Mouse (Mus musculus): ENCODE data around the gene Cog8. TPM values are rescaled to one million over a fixed set of nuclear protein-coding genes. Genes with fewer than 3 reads are reported as not detected.

The Cog8 gene
- polyA plus RNA-seq, 1 experiment from 2014 or later = 37.9 TPM

DNA sequence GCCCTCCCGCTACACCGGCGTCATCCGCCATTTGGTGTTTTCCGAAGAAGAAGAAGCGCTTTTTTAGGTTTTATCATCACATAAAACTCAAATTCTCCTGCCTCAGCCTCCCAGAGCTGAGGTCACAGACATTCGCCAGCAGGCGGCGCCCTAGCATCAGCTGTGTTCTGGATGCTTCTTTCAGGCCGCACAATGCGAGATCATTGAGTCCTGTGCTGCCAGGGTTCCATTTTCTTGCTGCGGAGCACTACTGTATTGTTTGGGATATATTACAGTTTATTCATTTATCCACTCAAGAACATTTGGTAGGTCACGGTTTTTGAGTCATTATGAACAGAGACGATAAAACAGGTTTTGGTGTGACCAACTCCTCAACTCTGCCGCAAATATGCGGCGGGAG lies 28.9 kb upstream of the Cog8 start:
- no peaks in the 10 kb centered on the region for H3K27me3 ChIP-seq (replicated peaks; ENCODE audit: control insufficient read depth, insufficient read depth, low read length)
- H3K4me2 ChIP-seq (ENCODE audit: low read length) = no peak overlapping the region
- ATAC-seq (replicated peaks; ENCODE audit: low FRiP score, low TSS enrichment, low read depth) = no peak
- H3K9me3 ChIP-seq (ENCODE audit: control insufficient read depth, low read length) = no peaks in the 10 kb centered on the region
- H3K4me1 ChIP-seq (replicated peaks; ENCODE audit: control insufficient read depth, insufficient read depth, low read length) = no peaks in the 10 kb centered on the region
- no peak overlapping the region for H3K4me3 ChIP-seq (ENCODE audit: low read depth, low read length)
- H3K27ac ChIP-seq (ENCODE audit: low read depth) = no peak overlapping the region
- 96% methylated on average over 17 of the region's 17 CpGs for WGBS
- no peak for DNase-seq (ENCODE audit: low spot score)
- H3K36me3 ChIP-seq (ENCODE audit: control insufficient read depth, insufficient read depth, low read length) = peaks cover 73% of the 10 kb centered on the region
- H3K9ac ChIP-seq (ENCODE audit: low read length) = no peak overlapping the region

DNA sequence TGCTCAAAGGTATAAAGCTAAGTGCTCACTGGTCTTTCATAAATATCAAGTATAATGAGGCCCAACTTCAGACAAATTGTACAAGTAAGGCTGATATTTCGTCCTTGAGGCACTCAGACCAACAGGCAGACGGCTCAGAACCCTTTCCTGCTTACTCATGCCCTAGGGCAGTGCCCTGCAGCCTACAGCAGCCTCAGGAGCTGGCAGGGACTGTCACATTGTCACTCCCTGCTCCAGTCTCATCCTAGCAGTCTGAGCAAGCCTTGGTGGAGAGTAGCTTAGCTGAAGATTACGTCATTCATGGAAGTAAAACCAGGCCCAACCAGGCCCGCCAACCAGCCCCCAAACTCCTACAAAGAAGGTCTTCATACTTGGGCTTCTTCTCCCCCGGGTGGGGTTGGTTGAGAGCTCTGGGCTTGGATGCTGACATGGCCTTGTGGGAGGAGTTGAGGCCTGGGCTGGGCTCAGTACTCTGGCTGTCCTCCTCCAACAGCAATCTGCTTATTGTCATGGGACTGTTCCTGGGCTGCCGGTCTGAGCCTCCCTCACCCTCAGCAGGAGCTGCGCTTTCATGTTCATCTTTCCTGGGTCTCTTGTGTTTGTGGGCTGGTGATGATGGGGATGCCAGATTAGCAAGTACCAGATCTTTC lies 19.9 kb upstream of the Cog8 start:
- Histone ChIP-seq H3K9ac (ENCODE audit: low read length) (no peak overlapping the region), H3K4me3 (ENCODE audit: low read depth, low read length) (no peak overlapping the region), H3K27me3 (replicated peaks; ENCODE audit: control insufficient read depth, insufficient read depth, low read length) (no peaks in the 10 kb centered on the region), H3K4me1 (replicated peaks; ENCODE audit: control insufficient read depth, insufficient read depth, low read length) (no peaks in the 10 kb centered on the region), H3K36me3 (ENCODE audit: control insufficient read depth, insufficient read depth, low read length) (peaks cover 88% of the 10 kb centered on the region), H3K4me2 (ENCODE audit: low read length) (no peak overlapping the region), H3K27ac (ENCODE audit: low read depth) (no peak overlapping the region), H3K9me3 (ENCODE audit: control insufficient read depth, low read length) (no peaks in the 10 kb centered on the region)
- DNase-seq (ENCODE audit: low spot score) = no peak
- ATAC-seq (replicated peaks; ENCODE audit: low FRiP score, low TSS enrichment, low read depth) = no peak
- 74% methylated on average over 7 of the region's 7 CpGs for WGBS

DNA sequence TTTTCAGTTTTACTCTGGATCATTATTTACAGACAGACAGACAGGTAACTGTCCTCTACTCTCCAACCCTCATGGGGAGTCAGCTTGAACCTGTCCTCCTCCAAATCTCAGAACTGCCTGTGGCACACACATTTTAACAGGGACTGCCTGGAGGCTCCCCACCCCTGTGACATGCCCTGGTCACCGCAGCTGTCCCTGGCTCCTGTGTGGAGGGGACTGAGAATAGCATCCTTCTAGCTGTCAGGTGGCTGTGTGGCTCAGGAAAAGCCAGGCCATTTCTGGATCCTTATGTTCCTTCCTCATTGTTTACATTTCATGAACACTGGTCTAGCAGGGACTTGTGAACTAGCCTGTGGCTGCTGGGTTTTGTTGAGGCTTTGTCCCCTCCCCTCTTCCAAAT lies 17.6 kb upstream of the Cog8 start:
- H3K36me3 ChIP-seq (ENCODE audit: control insufficient read depth, insufficient read depth, low read length) = peaks cover 84% of the 10 kb centered on the region
- H3K9ac ChIP-seq (ENCODE audit: low read length) = no peak overlapping the region
- no peak overlapping the region for H3K4me3 ChIP-seq (ENCODE audit: low read depth, low read length)
- DNase-seq (ENCODE audit: low spot score) (no peak), ATAC-seq (replicated peaks; ENCODE audit: low FRiP score, low TSS enrichment, low read depth) (no peak)
- 74% methylated on average over 1 of the region's 1 CpGs for WGBS
- no peak overlapping the region for H3K27ac ChIP-seq (ENCODE audit: low read depth)
- H3K27me3 ChIP-seq (replicated peaks; ENCODE audit: control insufficient read depth, insufficient read depth, low read length) = no peaks in the 10 kb centered on the region
- no peaks in the 10 kb centered on the region for H3K9me3 ChIP-seq (ENCODE audit: control insufficient read depth, low read length)
- H3K4me1 ChIP-seq (replicated peaks; ENCODE audit: control insufficient read depth, insufficient read depth, low read length) = no peaks in the 10 kb centered on the region
- no peak overlapping the region for H3K4me2 ChIP-seq (ENCODE audit: low read length)

DNA sequence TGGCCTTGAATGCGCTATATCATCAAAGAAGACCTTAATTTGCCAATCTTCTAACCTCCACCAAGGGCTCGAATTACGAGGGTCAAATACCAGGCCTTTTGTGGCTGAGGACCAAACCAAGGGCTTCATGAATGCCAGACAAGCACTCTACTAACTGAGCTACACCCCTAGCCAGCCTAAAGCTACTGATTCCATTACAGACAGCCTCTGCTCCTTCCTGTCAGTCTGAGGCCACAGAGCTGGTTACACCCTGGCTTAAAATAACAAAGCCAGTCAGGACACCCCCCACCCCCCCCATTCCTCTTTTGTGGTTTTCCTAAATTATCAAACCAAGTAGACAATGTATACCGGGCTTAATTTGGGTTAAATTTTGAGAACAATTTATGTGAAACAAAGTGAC lies 17.2 kb upstream of the Cog8 start:
- no peaks in the 10 kb centered on the region for H3K9me3 ChIP-seq (ENCODE audit: control insufficient read depth, low read length)
- H3K9ac ChIP-seq (ENCODE audit: low read length) = no peak overlapping the region
- H3K4me1 ChIP-seq (replicated peaks; ENCODE audit: control insufficient read depth, insufficient read depth, low read length) = no peaks in the 10 kb centered on the region
- DNase-seq (ENCODE audit: low spot score) (no peak), ATAC-seq (replicated peaks; ENCODE audit: low FRiP score, low TSS enrichment, low read depth) (no peak)
- peaks cover 83% of the 10 kb centered on the region for H3K36me3 ChIP-seq (ENCODE audit: control insufficient read depth, insufficient read depth, low read length)
- H3K27me3 ChIP-seq (replicated peaks; ENCODE audit: control insufficient read depth, insufficient read depth, low read length) = no peaks in the 10 kb centered on the region
- no peak overlapping the region for H3K4me2 ChIP-seq (ENCODE audit: low read length)
- WGBS = 82% methylated on average over 4 of the region's 4 CpGs
- H3K27ac ChIP-seq (ENCODE audit: low read depth) = no peak overlapping the region
- H3K4me3 ChIP-seq (ENCODE audit: low read depth, low read length) = no peak overlapping the region

DNA sequence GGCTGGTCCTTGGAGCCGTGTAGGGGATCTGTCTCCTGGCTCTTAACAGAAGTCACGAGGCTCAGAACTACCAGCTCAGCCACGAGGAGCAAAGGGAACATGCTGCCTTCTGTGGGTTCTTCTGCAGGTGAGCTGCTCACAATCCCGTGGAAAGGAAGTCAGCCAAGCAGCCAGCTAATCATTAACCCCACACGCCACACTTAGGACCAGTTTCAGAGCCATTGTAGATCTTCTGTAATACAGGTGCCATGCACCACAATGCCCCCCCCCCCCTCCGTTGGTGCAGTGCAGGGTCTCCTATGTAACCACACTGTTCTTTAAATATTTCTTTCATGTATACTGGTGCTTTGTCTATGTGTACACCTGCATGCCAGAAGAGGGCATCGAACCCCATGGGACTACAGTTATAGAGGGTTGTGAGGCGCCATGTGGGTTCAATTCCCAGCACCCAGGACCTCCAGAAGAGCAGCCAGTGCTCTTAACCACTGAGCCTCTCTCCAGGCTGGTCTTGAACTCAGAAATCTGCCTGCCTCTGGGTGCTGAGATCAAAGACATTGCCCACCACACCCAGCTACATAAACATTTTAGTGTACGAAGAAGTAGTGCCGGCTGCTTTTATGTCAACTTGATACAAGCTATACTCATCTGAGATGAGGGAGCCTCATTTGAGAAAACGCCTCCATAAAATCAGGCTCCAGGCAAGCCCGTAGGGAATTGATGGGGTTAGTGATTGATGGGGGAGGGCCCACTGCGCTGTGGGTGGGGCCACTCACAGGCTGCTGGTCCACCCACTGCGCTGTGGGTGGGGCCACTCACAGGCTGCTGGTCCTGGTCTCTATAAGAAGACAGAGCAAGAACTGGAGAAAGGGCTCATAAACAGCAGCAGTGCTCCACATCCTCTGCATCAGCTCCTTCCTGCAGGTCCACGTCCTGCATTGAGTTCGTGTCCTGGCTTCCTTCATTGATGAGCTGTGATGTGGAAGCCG lies 9.3 kb upstream of the Cog8 start, which contains the start of gene Tmed6:
TSS of gene Tmed6 (minus strand) at position 134 of the 986 bp plus-strand sequence.
- Histone ChIP-seq H3K36me3 (ENCODE audit: control insufficient read depth, insufficient read depth, low read length) (peaks cover 20% of the 10 kb centered on the region), H3K4me1 (replicated peaks; ENCODE audit: control insufficient read depth, insufficient read depth, low read length) (no peaks in the 10 kb centered on the region), H3K9ac (ENCODE audit: low read length) (no peak within 1 kb of the TSS), H3K4me2 (ENCODE audit: low read length) (no peak within 1 kb of the TSS), H3K27me3 (replicated peaks; ENCODE audit: control insufficient read depth, insufficient read depth, low read length) (no peaks in the 10 kb centered on the region), H3K27ac (ENCODE audit: low read depth) (no peak within 1 kb of the TSS), H3K9me3 (ENCODE audit: control insufficient read depth, low read length) (no peaks in the 10 kb centered on the region), H3K4me3 (ENCODE audit: low read depth, low read length) (no peak within 1 kb of the TSS)
- ATAC-seq (replicated peaks; ENCODE audit: low FRiP score, low TSS enrichment, low read depth) (peak; percentile 36; the same call in 1 of the 2 replicates), DNase-seq (ENCODE audit: low spot score) (no peak)
- 50% methylated on average over 17 of the region's 17 CpGs for WGBS

DNA sequence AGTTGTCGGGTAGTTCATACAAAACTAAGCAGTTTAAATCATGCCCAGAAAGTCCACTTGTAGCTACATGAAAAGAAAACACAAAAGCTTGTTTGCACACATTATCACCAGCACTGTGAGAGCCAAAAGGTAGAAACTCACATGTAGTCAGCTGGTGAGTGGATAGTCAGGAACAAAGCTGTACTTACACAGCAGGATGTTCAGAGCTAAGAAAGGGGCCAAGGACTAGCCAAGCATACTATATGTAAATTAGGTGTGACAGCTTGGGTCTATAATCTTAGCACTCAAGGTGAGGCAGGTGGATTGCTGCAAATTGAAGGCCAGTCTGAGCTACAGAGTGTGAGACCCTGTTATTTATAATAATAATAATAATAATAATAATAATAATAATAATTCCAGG lies 6.1 kb upstream of the Cog8 start:
- 84% methylated on average over 1 of the region's 1 CpGs for WGBS
- ATAC-seq (replicated peaks; ENCODE audit: low FRiP score, low TSS enrichment, low read depth) = no peak
- no peak for DNase-seq (ENCODE audit: low spot score)
- H3K9me3 ChIP-seq (ENCODE audit: control insufficient read depth, low read length) = no peaks in the 10 kb centered on the region
- no peaks in the 10 kb centered on the region for H3K27me3 ChIP-seq (replicated peaks; ENCODE audit: control insufficient read depth, insufficient read depth, low read length)
- no peak overlapping the region for H3K4me3 ChIP-seq (ENCODE audit: low read depth, low read length)
- H3K9ac ChIP-seq (ENCODE audit: low read length) = no peak overlapping the region
- peaks cover 21% of the 10 kb centered on the region for H3K36me3 ChIP-seq (ENCODE audit: control insufficient read depth, insufficient read depth, low read length)
- no peak overlapping the region for H3K4me2 ChIP-seq (ENCODE audit: low read length)
- no peak overlapping the region for H3K27ac ChIP-seq (ENCODE audit: low read depth)
- peaks cover 3% of the 10 kb centered on the region; the same call in 1 of the 2 replicates for H3K4me1 ChIP-seq (replicated peaks; ENCODE audit: control insufficient read depth, insufficient read depth, low read length)

DNA sequence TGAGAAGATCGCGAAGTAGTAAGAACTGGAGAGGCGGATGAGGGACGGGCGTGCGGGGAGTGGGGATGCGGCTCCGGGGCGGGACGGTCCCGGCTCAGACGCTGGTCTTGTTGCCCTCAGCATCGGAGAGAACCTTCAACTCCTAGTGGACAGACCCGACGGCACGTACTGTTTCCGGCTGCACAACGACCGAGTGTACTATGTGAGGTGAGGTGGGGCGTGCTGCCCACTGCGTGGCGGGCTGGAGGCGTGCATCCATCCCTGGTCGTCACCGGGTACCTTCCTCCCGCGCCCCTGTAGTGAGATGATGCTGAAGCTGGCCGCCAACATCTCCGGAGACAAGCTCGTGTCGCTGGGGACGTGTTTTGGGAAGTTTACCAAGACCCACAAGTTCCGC lies 482 bp upstream of the Cog8 start:
- Histone ChIP-seq H3K9ac (ENCODE audit: low read length) (peak overlapping the region; percentile 76), H3K4me1 (replicated peaks; ENCODE audit: control insufficient read depth, insufficient read depth, low read length) (peaks cover 15% of the 10 kb centered on the region; the same call in 1 of the 2 replicates), H3K4me3 (ENCODE audit: low read depth, low read length) (peak overlapping the region; percentile 90), H3K4me2 (ENCODE audit: low read length) (peak overlapping the region; percentile 96), H3K27me3 (replicated peaks; ENCODE audit: control insufficient read depth, insufficient read depth, low read length) (no peaks in the 10 kb centered on the region), H3K36me3 (ENCODE audit: control insufficient read depth, insufficient read depth, low read length) (peaks cover 50% of the 10 kb centered on the region), H3K9me3 (ENCODE audit: control insufficient read depth, low read length) (no peaks in the 10 kb centered on the region), H3K27ac (ENCODE audit: low read depth) (no peak overlapping the region)
- DNase-seq (ENCODE audit: low spot score) = no peak
- peak; percentile 64; the same call in 1 of the 2 replicates for ATAC-seq (replicated peaks; ENCODE audit: low FRiP score, low TSS enrichment, low read depth)
- WGBS = under 1% methylated on average over 33 of the region's 33 CpGs

DNA sequence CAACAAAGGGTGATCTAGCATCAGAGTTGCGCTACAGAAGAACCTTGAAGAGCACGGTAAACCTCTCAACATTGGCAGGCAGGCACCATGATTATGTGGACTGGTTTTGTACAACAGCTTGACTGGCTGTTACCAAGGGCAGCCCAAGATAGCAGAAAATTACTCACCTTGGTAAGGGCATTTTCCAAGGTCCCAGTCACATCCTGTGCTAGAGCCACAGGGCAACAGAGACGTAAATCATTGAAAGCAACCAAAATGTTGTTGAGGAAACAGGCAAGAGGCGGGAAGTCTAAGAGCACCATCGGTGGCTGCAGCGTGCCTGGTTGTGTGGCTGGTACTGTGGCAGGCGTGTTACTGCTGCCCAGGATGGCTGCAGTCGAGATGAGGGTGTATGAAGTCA lies 4.4 kb downstream of the Cog8 start:
- no peak overlapping the region for H3K9ac ChIP-seq (ENCODE audit: low read length)
- peaks cover 60% of the 10 kb centered on the region for H3K36me3 ChIP-seq (ENCODE audit: control insufficient read depth, insufficient read depth, low read length)
- H3K4me3 ChIP-seq (ENCODE audit: low read depth, low read length) = no peak overlapping the region
- no peaks in the 10 kb centered on the region for H3K9me3 ChIP-seq (ENCODE audit: control insufficient read depth, low read length)
- H3K27ac ChIP-seq (ENCODE audit: low read depth) = no peak overlapping the region
- no peak overlapping the region for H3K4me2 ChIP-seq (ENCODE audit: low read length)
- DNase-seq (ENCODE audit: low spot score) (no peak), ATAC-seq (replicated peaks; ENCODE audit: low FRiP score, low TSS enrichment, low read depth) (no peak)
- WGBS = 97% methylated on average over 8 of the region's 8 CpGs
- H3K27me3 ChIP-seq (replicated peaks; ENCODE audit: control insufficient read depth, insufficient read depth, low read length) = no peaks in the 10 kb centered on the region
- peaks cover 9% of the 10 kb centered on the region; the same call in 1 of the 2 replicates for H3K4me1 ChIP-seq (replicated peaks; ENCODE audit: control insufficient read depth, insufficient read depth, low read length)
